Mouse (Mus musculus): ENCODE measurements around the gene Adipor1.

GRCm38 (mm10) chr1:134460294-134461284 lies 45.4 kb downstream of the Adipor1 start:
- TF ChIP-seq USF1 (IDR thresholded peaks at IDR 0.05; ENCODE audit: low read depth) (no peak), CTCF (IDR thresholded peaks at IDR 0.05; ENCODE audit: control insufficient read depth, insufficient read depth, insufficient read length) (no peak), MYOD1 (IDR thresholded peaks at IDR 0.05; ENCODE audit: control insufficient read depth, insufficient read length, low read depth) (no peak), MAX (IDR thresholded peaks at IDR 0.05) (no peak), FOSL1 (IDR thresholded peaks at IDR 0.05; ENCODE audit: insufficient read depth, low read length, poor library complexity, severe bottlenecking) (no peak)
